Mouse (Mus musculus) stomach, embryonic 16.5 days (tissue): ENCODE results near the gene Pipox. TPM values are rescaled to one million over a fixed set of nuclear protein-coding genes. Genes with fewer than 3 reads are reported as not detected.

Source experiments
- ATAC-seq: fragments of 200-750 bp; cut with Nextera tagmentation; 2 replicates; pipeline ENCODE4 v1.8.0; 2017; ENCODE audit warnings: moderate number of reproducible peaks, moderate TSS enrichment; ENCODE audit not compliant: insufficient read depth, low FRiP score
- H3K27ac ChIP-seq: fragments of 300-500 bp; sonication (generic); 2 replicates; pipeline ENCODE4 v1.5.1; 2014; ENCODE audit warnings: low read length
- H3K27me3 ChIP-seq: fragments of 300-500 bp; sonication (generic); 2 replicates; pipeline ENCODE4 v1.6.1; 2014; ENCODE audit warnings: low read length, control low read depth, mixed read lengths; ENCODE audit not compliant: control insufficient read depth, insufficient read depth
- H3K36me3 ChIP-seq: fragments of 300-500 bp; sonication (generic); 2 replicates; pipeline ENCODE4 v1.6.1; 2014; ENCODE audit warnings: low read length; ENCODE audit not compliant: control insufficient read depth, insufficient read depth
- H3K4me1 ChIP-seq: fragments of 300-500 bp; sonication (generic); 2 replicates; pipeline ENCODE4 v1.6.1; 2014; ENCODE audit warnings: low read length, control low read depth, mixed read lengths; ENCODE audit not compliant: control insufficient read depth, insufficient read depth
- H3K4me2 ChIP-seq: fragments of 300-500 bp; sonication (generic); 2 replicates; pipeline ENCODE4 v1.6.1; 2014; ENCODE audit warnings: low read depth, low read length, mixed read lengths
- H3K4me3 ChIP-seq: fragments of 300-500 bp; sonication (generic); replicated peaks from 2 replicates; pipeline ENCODE4 v1.5.1; 2014; ENCODE audit warnings: mild to moderate bottlenecking, low read length
- H3K9ac ChIP-seq: fragments of 300-500 bp; sonication (generic); 2 replicates; pipeline ENCODE4 v1.6.1; 2014; ENCODE audit warnings: low read length
- H3K9me3 ChIP-seq: fragments of 300-500 bp; sonication (generic); replicated peaks from 2 replicates; pipeline ENCODE4 v1.6.1; 2016; ENCODE audit warnings: low read length, control low read depth; ENCODE audit not compliant: control insufficient read depth
- WGBS: fragments of 180-500 bp; shearing (Covaris S2); extraction: QIAGEN DNeasy Blood & Tissue Kit; methylation state at CpG from one replicate; pipeline ENCODE4 v1.1.7; 2014; 5-methylcytosine and 5-hydroxymethylcytosine counted together
- polyA plus RNA-seq: library from polyadenylated mRNA; unstranded; fragments of >200 nt; fragmentation: Nextera tagmentation; extraction: Ambion mirVana; gene quantifications from 2 replicates; pipeline ENCODE4 v1.2.1, GENCODE M21; 2015

The Pipox gene
- polyA plus RNA-seq, 1 experiment from 2014 or later, result 20.8 TPM

- peak; percentile 54 for ATAC-seq
- H3K4me1 ChIP-seq, result 0 out of 2 replicates have a peak, but pooled peaks cover 5% of the 10 kb centered on the region
- no peak overlapping the region for H3K4me3 ChIP-seq
- H3K27me3 ChIP-seq, result no peaks in the 10 kb centered on the region
- no peak overlapping the region for H3K4me2 ChIP-seq
- 29% methylated on average over 5 of the region's 5 CpGs for WGBS
- H3K27ac ChIP-seq, result no peak overlapping the region
- no peaks in the 10 kb centered on the region for H3K9me3 ChIP-seq
- no peak overlapping the region for H3K9ac ChIP-seq
- H3K36me3 ChIP-seq, result peaks cover 10% of the 10 kb centered on the region; the same call in 1 of the 2 replicates
Measured at GRCm38 (mm10) chr11:77848131-77848530, 45.8 kb downstream of the Pipox start.

- peaks cover 10% of the 10 kb centered on the region; the same call in 1 of the 2 replicates for H3K36me3 ChIP-seq
- H3K27me3 ChIP-seq, result no peaks in the 10 kb centered on the region
- H3K4me2 ChIP-seq, result no peak overlapping the region
- H3K4me1 ChIP-seq, result 0 out of 2 replicates have a peak, but pooled peaks cover 5% of the 10 kb centered on the region
- peak overlapping the region; percentile 11; the same call in 1 of the 2 replicates for H3K9ac ChIP-seq
- ATAC-seq, result peak; percentile 25; the same call in 1 of the 2 replicates
- no peak overlapping the region for H3K27ac ChIP-seq
- WGBS, result 31% methylated on average over 9 of the region's 9 CpGs
- no peaks in the 10 kb centered on the region for H3K9me3 ChIP-seq
- no peak overlapping the region for H3K4me3 ChIP-seq
Measured at GRCm38 (mm10) chr11:77847599-77848128, 46.2 kb downstream of the Pipox start.

GRCm38 (mm10) chr11:77843906-77844200 lies 50.0 kb downstream of the Pipox start:
- no peak overlapping the region for H3K4me3 ChIP-seq
- H3K9me3 ChIP-seq, result no peaks in the 10 kb centered on the region
- no peak overlapping the region for H3K27ac ChIP-seq
- no peak for ATAC-seq
- no peaks in the 10 kb centered on the region for H3K27me3 ChIP-seq
- no peak overlapping the region for H3K4me2 ChIP-seq
- H3K4me1 ChIP-seq, result no peaks in the 10 kb centered on the region
- H3K9ac ChIP-seq, result no peak overlapping the region
- peaks cover 15% of the 10 kb centered on the region for H3K36me3 ChIP-seq
- 75% methylated on average over 4 of the region's 4 CpGs for WGBS

- H3K36me3 ChIP-seq, result peaks cover 15% of the 10 kb centered on the region
- ATAC-seq, result no peak
- no peak overlapping the region for H3K27ac ChIP-seq
- H3K9me3 ChIP-seq, result no peaks in the 10 kb centered on the region
- no peak overlapping the region for H3K4me2 ChIP-seq
- no peaks in the 10 kb centered on the region for H3K27me3 ChIP-seq
- no peaks in the 10 kb centered on the region for H3K4me1 ChIP-seq
- WGBS, result 87% methylated on average over 21 of the region's 21 CpGs
- no peak overlapping the region for H3K4me3 ChIP-seq
- H3K9ac ChIP-seq, result no peak overlapping the region
Measured at GRCm38 (mm10) chr11:77843068-77843905, 50.6 kb downstream of the Pipox start.

- H3K4me3 ChIP-seq, result no peak overlapping the region
- H3K36me3 ChIP-seq, result peaks cover 6% of the 10 kb centered on the region
- H3K9me3 ChIP-seq, result no peaks in the 10 kb centered on the region
- no peaks in the 10 kb centered on the region; the same call in 1 of the 2 replicates for H3K4me1 ChIP-seq
- H3K9ac ChIP-seq, result no peak overlapping the region; the same call in 1 of the 2 replicates
- no peak overlapping the region for H3K4me2 ChIP-seq
- ATAC-seq, result no peak
- H3K27ac ChIP-seq, result no peak overlapping the region; the same call in 1 of the 2 replicates
- H3K27me3 ChIP-seq, result no peaks in the 10 kb centered on the region
- 85% methylated on average over 16 of the region's 16 CpGs for WGBS
Measured at GRCm38 (mm10) chr11:77840523-77841245, 53.2 kb downstream of the Pipox start.

- ATAC-seq, result 0 out of 2 replicates have a peak, but pooled peaks have one; percentile 27
- no peak overlapping the region; the same call in 1 of the 2 replicates for H3K9ac ChIP-seq
- no peaks in the 10 kb centered on the region for H3K9me3 ChIP-seq
- H3K4me3 ChIP-seq, result no peak overlapping the region
- no peak overlapping the region for H3K4me2 ChIP-seq
- 68% methylated on average over 5 of the region's 5 CpGs for WGBS
- peaks cover 10% of the 10 kb centered on the region for H3K36me3 ChIP-seq
- H3K27me3 ChIP-seq, result no peaks in the 10 kb centered on the region
- H3K4me1 ChIP-seq, result no peaks in the 10 kb centered on the region; the same call in 1 of the 2 replicates
- peak overlapping the region; percentile 60 for H3K27ac ChIP-seq
Measured at GRCm38 (mm10) chr11:77837856-77838255, 56.0 kb downstream of the Pipox start.

GRCm38 (mm10) chr11:77836751-77837150 lies 57.1 kb downstream of the Pipox start:
- H3K9ac ChIP-seq, result no peak overlapping the region
- H3K4me1 ChIP-seq, result no peaks in the 10 kb centered on the region; the same call in 1 of the 2 replicates
- WGBS, result 56% methylated on average over 4 of the region's 4 CpGs
- H3K27me3 ChIP-seq, result no peaks in the 10 kb centered on the region
- no peak overlapping the region for H3K4me3 ChIP-seq
- H3K27ac ChIP-seq, result peak overlapping the region; percentile 48
- H3K9me3 ChIP-seq, result no peaks in the 10 kb centered on the region
- H3K4me2 ChIP-seq, result no peak overlapping the region
- ATAC-seq, result peak; percentile 14; the same call in 1 of the 2 replicates
- peaks cover 4% of the 10 kb centered on the region; the same call in 1 of the 2 replicates for H3K36me3 ChIP-seq

- 80% methylated on average over 5 of the region's 5 CpGs for WGBS
- ATAC-seq, result no peak
Measured at GRCm38 (mm10) chr11:77836290-77836689, 57.6 kb downstream of the Pipox start.

More at GRCm38 (mm10) chr11:77836290-77836689, 57.6 kb downstream of the Pipox start:
- Histone ChIP-seq H3K4me2 (no peak overlapping the region), H3K36me3 (peaks cover 4% of the 10 kb centered on the region; the same call in 1 of the 2 replicates), H3K9me3 (no peaks in the 10 kb centered on the region), H3K27me3 (no peaks in the 10 kb centered on the region), H3K4me1 (no peaks in the 10 kb centered on the region; the same call in 1 of the 2 replicates), H3K27ac (peak overlapping the region; percentile 48; the same call in 1 of the 2 replicates), H3K4me3 (no peak overlapping the region), H3K9ac (no peak overlapping the region)
